Mouse (Mus musculus) heart, embryonic 11.5 days (tissue): ENCODE data around the gene Zfp36l1. TPM values are rescaled to one million over a fixed set of nuclear protein-coding genes. Genes with fewer than 3 reads are reported as not detected.
A peak's percentile ranks its signal among the peaks of the same experiment; 100 is the strongest.

ENCODE experiments used
- ATAC-seq: fragments of 200-750 bp; cut with Nextera tagmentation; replicated peaks from 2 replicates; pipeline ENCODE4 v1.8.0; 2017; ENCODE audit warnings: moderate library complexity; ENCODE audit not compliant: insufficient number of reproducible peaks, low FRiP score, low TSS enrichment
- H3K27ac ChIP-seq: fragments of 300-500 bp; sonication (generic); 2 replicates; pipeline ENCODE4 v1.5.1; 2014; ENCODE audit warnings: mild to moderate bottlenecking, low read depth, low read length
- H3K27me3 ChIP-seq: fragments of 300-500 bp; sonication (generic); 2 replicates; pipeline ENCODE4 v1.6.1; 2014; ENCODE audit warnings: mild to moderate bottlenecking, low read length, mixed read lengths; ENCODE audit not compliant: control insufficient read depth, insufficient read depth
- H3K36me3 ChIP-seq: fragments of 300-500 bp; sonication (generic); 2 replicates; pipeline ENCODE4 v1.6.1; 2014; ENCODE audit warnings: mild to moderate bottlenecking, low read length, moderate library complexity, mixed read lengths; ENCODE audit not compliant: control insufficient read depth, insufficient read depth
- H3K4me1 ChIP-seq: fragments of 300-500 bp; sonication (generic); 2 replicates; pipeline ENCODE4 v1.6.1; 2014; ENCODE audit warnings: low read length; ENCODE audit not compliant: control insufficient read depth, insufficient read depth
- H3K4me2 ChIP-seq: fragments of 300-500 bp; sonication (generic); 2 replicates; pipeline ENCODE4 v1.6.1; 2014; ENCODE audit warnings: mild to moderate bottlenecking, moderate library complexity
- H3K4me3 ChIP-seq: fragments of 300-500 bp; sonication (generic); 2 replicates; pipeline ENCODE4 v1.5.1; 2014; ENCODE audit warnings: low read depth, low read length
- H3K9ac ChIP-seq: fragments of 300-500 bp; sonication (generic); 2 replicates; pipeline ENCODE4 v1.6.1; 2014; ENCODE audit warnings: mild to moderate bottlenecking, low read depth, low read length, moderate library complexity
- H3K9me3 ChIP-seq: fragments of 300-500 bp; sonication (generic); replicated peaks from 2 replicates; pipeline ENCODE4 v1.6.1; 2016; ENCODE audit warnings: low read length; ENCODE audit not compliant: control insufficient read depth
- WGBS: fragments of 180-500 bp; shearing (Covaris S2); extraction: QIAGEN DNeasy Blood & Tissue Kit; methylation state at CpG from one replicate; pipeline ENCODE4 v1.1.7; 2014; ENCODE audit not compliant: insufficient replicate concordance; 5-methylcytosine and 5-hydroxymethylcytosine counted together
- polyA plus RNA-seq: library from polyadenylated mRNA; unstranded; fragments of >200 nt; fragmentation: Nextera tagmentation; extraction: Ambion mirVana; gene quantifications from 2 replicates; pipeline ENCODE4 v1.2.1, GENCODE M21; 2014

Gene Zfp36l1
- polyA plus RNA-seq, 1 experiment from 2014 or later = 144 TPM

- 40% methylated on average over 21 of the region's 21 CpGs for WGBS
- Histone ChIP-seq H3K9me3 (no peaks in the 10 kb centered on the region), H3K4me1 (peaks cover 4% of the 10 kb centered on the region; the same call in 1 of the 2 replicates), H3K4me2 (no peak overlapping the region), H3K27ac (no peak overlapping the region), H3K36me3 (no peaks in the 10 kb centered on the region), H3K4me3 (no peak overlapping the region), H3K27me3 (no peaks in the 10 kb centered on the region), H3K9ac (no peak overlapping the region)
- ATAC-seq = no peak
These were observed 33.7 kb upstream of the Zfp36l1 start for GRCm38 (mm10) chr12:80146227-80147223.

- no peaks in the 10 kb centered on the region for H3K36me3 ChIP-seq
- no peak overlapping the region for H3K9ac ChIP-seq
- H3K27me3 ChIP-seq = no peaks in the 10 kb centered on the region
- no peak overlapping the region for H3K27ac ChIP-seq
- WGBS = 77% methylated on average over 8 of the region's 8 CpGs
- H3K4me3 ChIP-seq = no peak overlapping the region
- ATAC-seq = no peak
- peaks cover 9% of the 10 kb centered on the region; the same call in 1 of the 2 replicates for H3K4me1 ChIP-seq
- H3K9me3 ChIP-seq = no peaks in the 10 kb centered on the region
- no peak overlapping the region for H3K4me2 ChIP-seq
These were observed 32.6 kb upstream of the Zfp36l1 start for GRCm38 (mm10) chr12:80145365-80145764.

- 61% methylated on average over 3 of the region's 3 CpGs for WGBS
- Histone ChIP-seq H3K36me3 (no peaks in the 10 kb centered on the region), H3K9ac (no peak overlapping the region), H3K27ac (no peak overlapping the region), H3K4me3 (no peak overlapping the region), H3K9me3 (no peaks in the 10 kb centered on the region), H3K27me3 (no peaks in the 10 kb centered on the region), H3K4me1 (peaks cover 9% of the 10 kb centered on the region; the same call in 1 of the 2 replicates), H3K4me2 (no peak overlapping the region)
- no peak for ATAC-seq
These were observed 32.0 kb upstream of the Zfp36l1 start for GRCm38 (mm10) chr12:80144846-80145245.

GRCm38 (mm10) chr12:80141470-80141869 is 28.7 kb upstream of the Zfp36l1 start:
- H3K4me2 ChIP-seq = no peak overlapping the region
- H3K9ac ChIP-seq = no peak overlapping the region
- no peaks in the 10 kb centered on the region for H3K36me3 ChIP-seq
- no peak overlapping the region for H3K27ac ChIP-seq
- no peak overlapping the region for H3K4me3 ChIP-seq
- no peaks in the 10 kb centered on the region for H3K9me3 ChIP-seq
- no peaks in the 10 kb centered on the region for H3K27me3 ChIP-seq
- peaks cover 11% of the 10 kb centered on the region for H3K4me1 ChIP-seq
- 19% methylated on average over 7 of the region's 7 CpGs for WGBS
- ATAC-seq = no peak

- Histone ChIP-seq H3K36me3 (no peaks in the 10 kb centered on the region), H3K4me1 (peaks cover 15% of the 10 kb centered on the region), H3K27me3 (no peaks in the 10 kb centered on the region), H3K9ac (no peak overlapping the region), H3K4me3 (no peak overlapping the region), H3K4me2 (no peak overlapping the region), H3K9me3 (no peaks in the 10 kb centered on the region), H3K27ac (no peak overlapping the region)
- ATAC-seq = no peak
- WGBS = 72% methylated on average over 8 of the region's 8 CpGs
These were observed 28.2 kb upstream of the Zfp36l1 start for GRCm38 (mm10) chr12:80141011-80141410.

- Histone ChIP-seq H3K27me3 (no peaks in the 10 kb centered on the region), H3K4me3 (no peak overlapping the region), H3K4me2 (no peak overlapping the region), H3K9ac (no peak overlapping the region), H3K27ac (no peak overlapping the region), H3K9me3 (no peaks in the 10 kb centered on the region), H3K36me3 (no peaks in the 10 kb centered on the region), H3K4me1 (peaks cover 21% of the 10 kb centered on the region)
- 73% methylated on average over 1 of the region's 1 CpGs for WGBS
- ATAC-seq = no peak
These were observed 24.9 kb upstream of the Zfp36l1 start for GRCm38 (mm10) chr12:80137744-80138143.

GRCm38 (mm10) chr12:80137246-80137645 is 24.4 kb upstream of the Zfp36l1 start:
- 80% methylated on average over 6 of the region's 6 CpGs for WGBS
- Histone ChIP-seq H3K27me3 (no peaks in the 10 kb centered on the region), H3K9me3 (no peaks in the 10 kb centered on the region), H3K4me1 (peaks cover 22% of the 10 kb centered on the region), H3K9ac (no peak overlapping the region), H3K4me2 (no peak overlapping the region), H3K36me3 (no peaks in the 10 kb centered on the region), H3K4me3 (no peak overlapping the region), H3K27ac (no peak overlapping the region)
- ATAC-seq = no peak

GRCm38 (mm10) chr12:80136264-80136930 is 23.6 kb upstream of the Zfp36l1 start:
- Histone ChIP-seq H3K4me1 (peaks cover 31% of the 10 kb centered on the region), H3K4me3 (no peak overlapping the region), H3K36me3 (no peaks in the 10 kb centered on the region), H3K9ac (0 out of 2 replicates have a peak overlapping the region, but pooled peaks have one; percentile 5), H3K4me2 (peak overlapping the region; percentile 27), H3K27ac (peak overlapping the region; percentile 80), H3K27me3 (no peaks in the 10 kb centered on the region), H3K9me3 (no peaks in the 10 kb centered on the region)
- no peak for ATAC-seq
- WGBS = 27% methylated on average over 12 of the region's 12 CpGs
